Mouse (Mus musculus) liver, embryonic 14.5 days (tissue): ENCODE results near the gene Cry1. TPM values are rescaled to one million over a fixed set of nuclear protein-coding genes. Genes with fewer than 3 reads are reported as not detected.

Experiments
- ATAC-seq: fragments of 200-750 bp; cut with Nextera tagmentation; 2 replicates; pipeline ENCODE4 v1.8.0; 2017; ENCODE audit warnings: moderate number of reproducible peaks, mild to moderate bottlenecking, moderate library complexity; ENCODE audit not compliant: insufficient read depth
- DNase-seq, 3 experiments: peaks; one replicate each; pipeline ENCODE4 v3.0.0-alpha.2; 2012 to 2013; ENCODE audit warnings: low read depth in 3 of 3, low spot score in 3 of 3
- H3K27ac ChIP-seq: fragments of 300-500 bp; sonication (generic); 2 replicates; pipeline ENCODE4 v1.5.1; 2014; ENCODE audit warnings: moderate library complexity, mild to moderate bottlenecking, control low read depth, inconsistent platforms
- H3K27me3 ChIP-seq: fragments of 300-500 bp; sonication (generic); 2 replicates; pipeline ENCODE4 v1.6.1; 2014; ENCODE audit warnings: mild to moderate bottlenecking, low read length, moderate library complexity; ENCODE audit not compliant: control insufficient read depth, insufficient read depth
- H3K36me3 ChIP-seq: fragments of 300-500 bp; sonication (generic); replicated peaks from 2 replicates; pipeline ENCODE4 v1.6.1; 2014; ENCODE audit warnings: low read depth; ENCODE audit not compliant: control insufficient read depth, insufficient read depth
- H3K4me1 ChIP-seq, 2 experiments: fragments of 200-500 bp in 1 of 2; fragments of 300-500 bp in 1 of 2; sonication (generic) in 1 of 2; replicated peaks; 2 replicates each; pipeline ENCODE4 v1.6.1; 2012 to 2014; ENCODE audit warnings: antibody characterized with exemption in 1 of 2, inconsistent platforms in 1 of 2, low read length in 1 of 2; ENCODE audit not compliant: control insufficient read depth in 2 of 2, insufficient read depth in 2 of 2
- H3K4me2 ChIP-seq: fragments of 300-500 bp; sonication (generic); 2 replicates; pipeline ENCODE4 v1.6.1; 2014; ENCODE audit warnings: low read depth, mild to moderate bottlenecking, control low read depth, moderate library complexity
- H3K4me3 ChIP-seq, 2 experiments: fragments of 200-500 bp in 1 of 2; fragments of 300-500 bp in 1 of 2; sonication (generic) in 1 of 2; 2 replicates each; pipeline ENCODE4 v1.5.1; 2012 to 2014; ENCODE audit warnings: low read depth in 2 of 2, low read length in 2 of 2, mild to moderate bottlenecking in 2 of 2, control low read depth in 1 of 2, inconsistent platforms in 1 of 2, moderate library complexity in 1 of 2; ENCODE audit not compliant: insufficient read depth in 1 of 2
- H3K9ac ChIP-seq: fragments of 300-500 bp; sonication (generic); replicated peaks from 2 replicates; pipeline ENCODE4 v1.6.1; 2014; ENCODE audit warnings: mild to moderate bottlenecking, control low read depth, moderate library complexity
- H3K9me3 ChIP-seq: fragments of 300-500 bp; sonication (generic); 2 replicates; pipeline ENCODE4 v1.6.1; 2016; ENCODE audit warnings: low read length, mixed read lengths; ENCODE audit not compliant: control insufficient read depth
- CTCF ChIP-seq: IDR thresholded peaks from 2 replicates; pipeline ENCODE4 v1.5.1; 2016; ENCODE audit warnings: antibody characterized with exemption, low read depth, control low read depth
- EP300 ChIP-seq: IDR thresholded peaks from 2 replicates; pipeline ENCODE4 v1.6.1; 2016; ENCODE audit warnings: antibody characterized with exemption, low read depth
- WGBS: fragments of 180-500 bp; shearing (Covaris S2); extraction: QIAGEN DNeasy Blood & Tissue Kit; methylation state at CpG from one replicate; pipeline ENCODE4 v1.1.7; 2014; ENCODE audit not compliant: insufficient replicate concordance; 5-methylcytosine and 5-hydroxymethylcytosine counted together
- polyA plus RNA-seq, 2 experiments: library from polyadenylated mRNA; depleted of rRNA in 1 of 2; stranded (reverse) in 1 of 2; unstranded in 1 of 2; fragments of >200 nt; fragmentation: Nextera tagmentation in 1 of 2; extraction: Ambion mirVana in 1 of 2; gene quantifications; 2 replicates each; pipeline versions ENCODE4 v1.2.1 to v1.2.3; 2012 to 2014

The Cry1 gene
- polyA plus RNA-seq, 2 experiments, result 2.3 to 4.4 TPM

- no peak overlapping the region for H3K9ac ChIP-seq
- H3K36me3 ChIP-seq, result no peaks in the 10 kb centered on the region
- no peaks in the 10 kb centered on the region for H3K9me3 ChIP-seq
- no peak overlapping the region for H3K4me2 ChIP-seq
- no peaks in the 10 kb centered on the region for H3K4me1 ChIP-seq
- H3K4me3 ChIP-seq, result no peak overlapping the region
- no peaks in the 10 kb centered on the region for H3K27me3 ChIP-seq
- ATAC-seq, result no peak
- 66% methylated on average over 5 of the region's 5 CpGs for WGBS
- no peak for DNase-seq
- H3K27ac ChIP-seq, result no peak overlapping the region
- TF ChIP-seq CTCF (no peak), EP300 (no peak)
Measured at GRCm38 (mm10) chr10:85149226-85149625, 35.6 kb downstream of the Cry1 start.

DNA sequence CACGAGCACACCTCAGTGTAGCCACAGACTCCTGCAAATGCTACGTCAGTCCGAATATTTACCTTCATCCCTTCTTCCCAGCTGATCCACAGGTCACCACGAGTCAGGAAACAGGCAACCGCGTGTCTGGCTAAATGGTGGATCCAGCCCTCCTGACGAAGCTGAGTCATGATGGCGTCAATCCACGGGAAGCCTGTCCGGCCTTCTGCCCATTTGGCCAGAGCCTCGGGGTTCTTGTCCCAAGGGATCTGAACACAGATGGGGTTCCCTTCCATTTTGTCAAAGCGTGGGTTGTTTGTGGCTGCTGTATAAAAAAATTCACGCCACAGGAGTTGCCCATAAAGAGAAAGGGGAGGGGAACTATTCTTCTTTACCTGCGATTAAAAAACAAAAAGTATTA is 38.6 kb downstream of the Cry1 start:
- H3K9ac ChIP-seq, result no peak overlapping the region
- no peak overlapping the region for H3K4me2 ChIP-seq
- no peaks in the 10 kb centered on the region for H3K27me3 ChIP-seq
- no peak for DNase-seq
- no peak overlapping the region for H3K27ac ChIP-seq
- TF ChIP-seq CTCF (no peak), EP300 (no peak)
- 74% methylated on average over 14 of the region's 14 CpGs for WGBS
- ATAC-seq, result no peak
- H3K36me3 ChIP-seq, result no peaks in the 10 kb centered on the region
- no peaks in the 10 kb centered on the region for H3K4me1 ChIP-seq
- no peaks in the 10 kb centered on the region for H3K9me3 ChIP-seq
- H3K4me3 ChIP-seq, result no peak overlapping the region

GRCm38 (mm10) chr10:85141465-85141864 is 43.4 kb downstream of the Cry1 start:
- no peaks in the 10 kb centered on the region for H3K27me3 ChIP-seq
- no peaks in the 10 kb centered on the region for H3K9me3 ChIP-seq
- ATAC-seq, result no peak
- H3K4me2 ChIP-seq, result no peak overlapping the region
- no peaks in the 10 kb centered on the region for H3K4me1 ChIP-seq
- no peak overlapping the region for H3K4me3 ChIP-seq
- H3K27ac ChIP-seq, result no peak overlapping the region
- no peak for DNase-seq
- no peak overlapping the region for H3K9ac ChIP-seq
- 70% methylated on average over 9 of the region's 9 CpGs for WGBS
- no peak for TF ChIP-seq EP300
- no peak for TF ChIP-seq CTCF
- no peaks in the 10 kb centered on the region for H3K36me3 ChIP-seq

DNA sequence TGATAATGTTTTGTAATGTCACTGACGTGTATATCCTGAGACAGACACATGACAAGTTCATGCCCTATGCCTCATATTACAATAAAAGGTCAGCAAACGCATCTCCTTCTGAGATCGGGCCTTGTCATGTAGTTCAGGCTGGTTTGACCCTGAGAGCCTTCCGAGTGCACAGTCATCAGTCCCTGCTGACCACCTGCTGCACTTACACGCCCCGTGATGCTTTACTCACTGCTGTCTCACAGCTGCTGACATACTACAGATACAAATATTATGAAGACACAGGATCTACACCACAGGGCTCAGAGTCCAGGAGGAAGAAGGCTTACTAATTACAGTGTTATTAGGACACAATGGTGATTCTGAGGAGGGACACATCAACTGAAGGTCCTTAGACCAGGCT is 48.3 kb downstream of the Cry1 start:
- no peak for TF ChIP-seq CTCF
- H3K4me2 ChIP-seq, result no peak overlapping the region
- H3K9me3 ChIP-seq, result no peaks in the 10 kb centered on the region
- no peaks in the 10 kb centered on the region for H3K27me3 ChIP-seq
- H3K4me3 ChIP-seq, result no peak overlapping the region
- no peaks in the 10 kb centered on the region for H3K36me3 ChIP-seq
- DNase-seq, result no peak
- no peak overlapping the region for H3K27ac ChIP-seq
- no peaks in the 10 kb centered on the region for H3K4me1 ChIP-seq
- WGBS, result 78% methylated on average over 6 of the region's 6 CpGs
- ATAC-seq, result no peak
- H3K9ac ChIP-seq, result no peak overlapping the region

DNA sequence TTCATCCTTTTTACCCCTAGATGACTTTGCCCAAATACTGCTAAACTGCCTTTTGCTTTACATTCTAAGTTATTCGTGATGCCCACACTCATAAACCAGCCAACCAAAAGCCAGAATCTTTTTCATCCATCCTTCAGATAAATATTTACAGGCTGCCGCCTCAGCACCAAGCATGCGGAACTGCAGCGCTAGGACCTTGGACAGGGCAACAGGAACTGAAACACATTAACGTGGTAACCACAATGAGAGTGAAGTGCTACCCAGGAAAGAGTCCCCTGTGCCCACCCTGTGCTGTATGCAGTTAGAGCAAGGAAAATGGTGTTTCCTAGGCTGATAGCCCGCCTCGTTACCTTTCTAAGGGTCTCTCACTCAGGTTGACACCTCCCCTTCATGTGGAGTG is 56.4 kb downstream of the Cry1 start:
- peaks cover 5 to 9% of the 10 kb centered on the region in 2 experiments; a peak in 3 of 4 replicates for H3K4me1 ChIP-seq
- H3K4me3 ChIP-seq, result peak overlapping the region in 1 of 2 experiments; percentile 55; a peak in 2 of 4 replicates
- TF ChIP-seq CTCF (no peak), EP300 (no peak)
- H3K27ac ChIP-seq, result no peak overlapping the region
- ATAC-seq (peak; percentile 22; the same call in 1 of the 2 replicates), DNase-seq (peak in 2 of 3 experiments; percentile 12 to 19)
- H3K27me3 ChIP-seq, result no peaks in the 10 kb centered on the region
- WGBS, result 15% methylated on average over 7 of the region's 7 CpGs
- peak overlapping the region; percentile 79 for H3K4me2 ChIP-seq
- H3K9ac ChIP-seq, result peak overlapping the region; percentile 51
- no peaks in the 10 kb centered on the region for H3K36me3 ChIP-seq
- H3K9me3 ChIP-seq, result no peaks in the 10 kb centered on the region
